Comparison of ENCODE assay signal across 8 mouse cellular contexts in genomic region chr1:184853922-184854321, GRCm38 (mm10). TPM values are rescaled to one million over a fixed set of nuclear protein-coding genes. Genes with fewer than 3 reads are reported as not detected.
A peak's percentile ranks its signal among the peaks of the same experiment; 100 is the strongest.
DNase-seq lines count a peak whose midpoint lies in the region; ATAC-seq and TF ChIP-seq lines count a peak whose summit lies in the region.

No protein-coding gene starts in this region.

- intact Hi-C loops in left cerebral cortex, postnatal 25 days (cut with DNase I), result loop anchor here (2.0 kb wide), 2 partner anchors 29 to 39 kb away; partner anchors contain the start of gene C130074G19Rik

- no peak for DNase-seq in forebrain, postnatal 0 days
- DNase-seq in forebrain, embryonic 10.5 days (ENCODE audit: extremely low spot score, low spot score), result no peak
- DNase-seq in lung, postnatal 10 days, result peak; percentile 22
- DNase-seq in lung, postnatal 4 days, result no peak
- DNase-seq in left cerebral cortex, postnatal 25 days (ENCODE audit: low spot score in 2 of 2), result no peak
- no peak for DNase-seq in ovary, postnatal 14 days (ENCODE audit: low spot score)

- H3K4me1 ChIP-seq in forebrain, postnatal 0 days (ENCODE audit: insufficient read depth), result no peaks in the 10 kb centered on the region
- H3K4me1 ChIP-seq in forebrain, embryonic 10.5 days, result peaks cover 35% of the 10 kb centered on the region
- H3K4me1 ChIP-seq in intestine, embryonic 15.5 days (replicated peaks), result peaks cover 18% of the 10 kb centered on the region
- H3K4me1 ChIP-seq in stomach, embryonic 15.5 days, result peaks cover 6% of the 10 kb centered on the region; the same call in 1 of the 2 replicates

- 0 out of 2 replicates have a peak overlapping the region, but pooled peaks have one; percentile 4 for H3K4me2 ChIP-seq in forebrain, postnatal 0 days (ENCODE audit: low read depth)
- H3K4me2 ChIP-seq in intestine, embryonic 15.5 days (replicated peaks), result no peak overlapping the region
- H3K4me2 ChIP-seq in stomach, embryonic 15.5 days, result peak overlapping the region; percentile 40; the same call in 1 of the 2 replicates

- peaks cover 4% of the 10 kb centered on the region; the same call in 1 of the 2 replicates for H3K27me3 ChIP-seq in forebrain, postnatal 0 days (ENCODE audit: insufficient read depth, low read length)
- H3K27me3 ChIP-seq in forebrain, embryonic 10.5 days (ENCODE audit: poor library complexity, severe bottlenecking), result peaks cover 68% of the 10 kb centered on the region
- no peaks in the 10 kb centered on the region for H3K27me3 ChIP-seq in intestine, embryonic 15.5 days (replicated peaks)
- no peaks in the 10 kb centered on the region for H3K27me3 ChIP-seq in stomach, embryonic 15.5 days (replicated peaks)

- no peak for TF ChIP-seq CTCF in forebrain, postnatal 0 days (IDR thresholded peaks at IDR 0.05; ENCODE audit: low read depth)

- no peaks in the 10 kb centered on the region for H3K36me3 ChIP-seq in forebrain, postnatal 0 days (ENCODE audit: insufficient read depth)
- H3K36me3 ChIP-seq in forebrain, embryonic 10.5 days (replicated peaks), result no peaks in the 10 kb centered on the region
- no peaks in the 10 kb centered on the region for H3K36me3 ChIP-seq in intestine, embryonic 15.5 days
- no peaks in the 10 kb centered on the region for H3K36me3 ChIP-seq in stomach, embryonic 15.5 days

- WGBS in forebrain, postnatal 0 days, result 52% methylated on average over 3 of the region's 3 CpGs
- 69% methylated on average over 3 of the region's 3 CpGs for WGBS in forebrain, embryonic 10.5 days
- WGBS in intestine, embryonic 15.5 days, result 61% methylated on average over 3 of the region's 3 CpGs
- WGBS in stomach, embryonic 15.5 days, result 42% methylated on average over 3 of the region's 3 CpGs

- H3K4me3 ChIP-seq in forebrain, postnatal 0 days (ENCODE audit: low read depth, low read length), result no peak overlapping the region
- no peak overlapping the region for H3K4me3 ChIP-seq in forebrain, embryonic 10.5 days
- H3K4me3 ChIP-seq in intestine, embryonic 15.5 days (replicated peaks), result no peak overlapping the region
- H3K4me3 ChIP-seq in stomach, embryonic 15.5 days (replicated peaks), result no peak overlapping the region

- no peak for ATAC-seq in forebrain, postnatal 0 days
- no peak for ATAC-seq in intestine, embryonic 15.5 days
- no peak for ATAC-seq in stomach, embryonic 15.5 days (ENCODE audit: insufficient read depth, low FRiP score, low read depth)

- H3K9me3 ChIP-seq in forebrain, postnatal 0 days (ENCODE audit: low read length), result no peaks in the 10 kb centered on the region
- H3K9me3 ChIP-seq in forebrain, embryonic 10.5 days, result no peaks in the 10 kb centered on the region
- H3K9me3 ChIP-seq in intestine, embryonic 15.5 days, result no peaks in the 10 kb centered on the region
- no peaks in the 10 kb centered on the region for H3K9me3 ChIP-seq in stomach, embryonic 15.5 days

- H3K9ac ChIP-seq in forebrain, postnatal 0 days, result no peak overlapping the region
- no peak overlapping the region for H3K9ac ChIP-seq in intestine, embryonic 15.5 days
- no peak overlapping the region for H3K9ac ChIP-seq in stomach, embryonic 15.5 days

- no peak overlapping the region for H3K27ac ChIP-seq in forebrain, postnatal 0 days (ENCODE audit: low read depth, low read length)
- no peak overlapping the region; the same call in 1 of the 2 replicates for H3K27ac ChIP-seq in forebrain, embryonic 10.5 days
- peak overlapping the region; percentile 33; the same call in 1 of the 2 replicates for H3K27ac ChIP-seq in intestine, embryonic 15.5 days
- peak overlapping the region; percentile 44; the same call in 1 of the 2 replicates for H3K27ac ChIP-seq in stomach, embryonic 15.5 days

RNA-seq across cellular contexts. Expression of gene Marc2, which starts 7.7 kb away (rescaled TPM):
- total RNA-seq in forebrain, postnatal 0 days (2014; rRNA removed), result 60.1 and 65.5 TPM in 2 replicates
- polyA plus RNA-seq in forebrain, postnatal 0 days (2015; fragmentation: Nextera tagmentation; extraction: Ambion mirVana), result 138 and 139 TPM in 2 replicates
- polyA plus RNA-seq in forebrain, embryonic 10.5 days (2016; fragmentation: Nextera tagmentation; extraction: Ambion mirVana), result 78.1 and 82.6 TPM in 2 replicates
- polyA plus RNA-seq in intestine, embryonic 15.5 days (2015; fragmentation: Nextera tagmentation; extraction: Ambion mirVana), result 361 and 402 TPM in 2 replicates
- 256 and 262 TPM in 2 replicates for polyA plus RNA-seq in stomach, embryonic 15.5 days (2015; fragmentation: Nextera tagmentation; extraction: Ambion mirVana)
- total RNA-seq in left cerebral cortex, postnatal 25 days (2021), result 100 to 1,000 TPM; 146 to 165 TPM

RNA-seq across cellular contexts. Expression of gene C130074G19Rik, which starts 29.1 kb away (rescaled TPM):
- 9.5 and 10.7 TPM in 2 replicates for total RNA-seq in forebrain, postnatal 0 days (2014; rRNA removed)
- 0.94 and 1.2 TPM in 2 replicates for polyA plus RNA-seq in forebrain, postnatal 0 days (2015; fragmentation: Nextera tagmentation; extraction: Ambion mirVana)
- 0.56 and 0.58 TPM in 2 replicates for polyA plus RNA-seq in forebrain, embryonic 10.5 days (2016; fragmentation: Nextera tagmentation; extraction: Ambion mirVana)
- polyA plus RNA-seq in intestine, embryonic 15.5 days (2015; fragmentation: Nextera tagmentation; extraction: Ambion mirVana), result 2.3 and 2.7 TPM in 2 replicates
- 2.0 and 2.5 TPM in 2 replicates for polyA plus RNA-seq in stomach, embryonic 15.5 days (2015; fragmentation: Nextera tagmentation; extraction: Ambion mirVana)
- 10 to 100 TPM; 33.0 to 36.5 TPM for total RNA-seq in left cerebral cortex, postnatal 25 days (2021)

RNA-seq across cellular contexts. Expression of gene Marc1, which starts 42.8 kb away (rescaled TPM):
- 0.15 and 0.24 TPM in 2 replicates for total RNA-seq in forebrain, postnatal 0 days (2014; rRNA removed)
- 0.11 and 0.45 TPM in 2 replicates for polyA plus RNA-seq in forebrain, postnatal 0 days (2015; fragmentation: Nextera tagmentation; extraction: Ambion mirVana)
- not detected in 2 replicates for polyA plus RNA-seq in forebrain, embryonic 10.5 days (2016; fragmentation: Nextera tagmentation; extraction: Ambion mirVana)
- 0.86 and 0.88 TPM in 2 replicates for polyA plus RNA-seq in intestine, embryonic 15.5 days (2015; fragmentation: Nextera tagmentation; extraction: Ambion mirVana)
- 0.83 and 2.0 TPM in 2 replicates for polyA plus RNA-seq in stomach, embryonic 15.5 days (2015; fragmentation: Nextera tagmentation; extraction: Ambion mirVana)
- not detected for total RNA-seq in left cerebral cortex, postnatal 25 days (2021)

Comparison
In these comparisons a context has a peak if more than half of its experiments do, and no peak if none do; other contexts are left out.
1. H3K27ac ChIP-seq: peak in intestine, embryonic 15.5 days (single experiment) and stomach, embryonic 15.5 days (single experiment); none in forebrain, postnatal 0 days (single experiment) and forebrain, embryonic 10.5 days (single experiment).